Mouse (Mus musculus) splenic B cell, adult 2 months (primary cell): ENCODE results near the gene Spata33.
"Not testable (repeated sequence)": the region's sequence is repeated elsewhere in the genome, so short reads cannot be mapped to it uniquely, and the experiment has no call there.

ENCODE experiments used
- DNase-seq: peaks from one replicate; pipeline ENCODE4 v3.0.0-alpha.2; 2011; ENCODE audit warnings: low read depth, low spot score
- H3K27me3 ChIP-seq: 2 replicates; pipeline ENCODE4 v1.6.1; 2012; ENCODE audit warnings: mild to moderate bottlenecking, low read length, moderate library complexity, mixed read lengths; ENCODE audit not compliant: control insufficient read depth, poor library complexity, insufficient read depth, severe bottlenecking
- H3K36me3 ChIP-seq: 2 replicates; pipeline ENCODE4 v1.6.1; 2012; ENCODE audit warnings: mild to moderate bottlenecking, low read length, moderate library complexity, mixed read lengths; ENCODE audit not compliant: control insufficient read depth, poor library complexity, insufficient read depth, severe bottlenecking

Gene Spata33

GRCm38 (mm10) chr8:123212321-123213117, at the start of gene Spata33, which contains the start of gene Chmp1a:
TSS of gene Spata33 (plus strand) at chr8:123212832.
TSS of gene Chmp1a (minus strand) at chr8:123212763.
- H3K27me3 ChIP-seq, result no peaks in the 10 kb centered on the region
- DNase-seq, result peak; percentile 94
- no peaks in the 10 kb centered on the region; the same call in none of the 2 replicates for H3K36me3 ChIP-seq

GRCm38 (mm10) chr8:123181391-123181790, 31.2 kb upstream of the Spata33 start:
- no peaks in the 10 kb centered on the region for H3K36me3 ChIP-seq
- no peak for DNase-seq
- H3K27me3 ChIP-seq, result no peaks in the 10 kb centered on the region

- H3K36me3 ChIP-seq, result no peaks in the 10 kb centered on the region
- no peak for DNase-seq
- H3K27me3 ChIP-seq, result no peaks in the 10 kb centered on the region
Observed at GRCm38 (mm10) chr8:123185566-123186409, 26.8 kb upstream of the Spata33 start, which contains the start of gene Dpep1. TSS of gene Dpep1 (plus strand) at chr8:123186242.

GRCm38 (mm10) chr8:123188006-123188405, 24.6 kb upstream of the Spata33 start:
- H3K27me3 ChIP-seq, result no peaks in the 10 kb centered on the region
- DNase-seq, result no peak
- no peaks in the 10 kb centered on the region for H3K36me3 ChIP-seq

- Histone ChIP-seq H3K36me3 (no peaks in the 10 kb centered on the region), H3K27me3 (no peaks in the 10 kb centered on the region)
- no peak for DNase-seq
Observed at GRCm38 (mm10) chr8:123188841-123189240, 23.8 kb upstream of the Spata33 start.

- H3K27me3 ChIP-seq, result no peaks in the 10 kb centered on the region
- H3K36me3 ChIP-seq, result no peaks in the 10 kb centered on the region
- DNase-seq, result peak; percentile 32
Observed at GRCm38 (mm10) chr8:123190678-123191077, 22.0 kb upstream of the Spata33 start.

- no peaks in the 10 kb centered on the region for H3K27me3 ChIP-seq
- DNase-seq, result no peak
- no peaks in the 10 kb centered on the region for H3K36me3 ChIP-seq
Observed at GRCm38 (mm10) chr8:123191908-123192307, 20.7 kb upstream of the Spata33 start.

GRCm38 (mm10) chr8:123193771-123194170, 18.9 kb upstream of the Spata33 start:
- Histone ChIP-seq H3K36me3 (no peaks in the 10 kb centered on the region), H3K27me3 (no peaks in the 10 kb centered on the region)
- no peak for DNase-seq

GRCm38 (mm10) chr8:123197016-123197415, 15.6 kb upstream of the Spata33 start:
- not testable (repeated sequence) for DNase-seq, H3K27me3 ChIP-seq

GRCm38 (mm10) chr8:123199864-123200263, 12.8 kb upstream of the Spata33 start:
- H3K36me3 ChIP-seq, result no peaks in the 10 kb centered on the region; the same call in 1 of the 2 replicates
- no peak for DNase-seq
- no peaks in the 10 kb centered on the region for H3K27me3 ChIP-seq

More at GRCm38 (mm10) chr8:123197016-123197415, 15.6 kb upstream of the Spata33 start:
- H3K36me3 ChIP-seq, result not testable (repeated sequence)

- Histone ChIP-seq H3K36me3 (no peaks in the 10 kb centered on the region; the same call in 1 of the 2 replicates), H3K27me3 (no peaks in the 10 kb centered on the region)
- peak; percentile 78 for DNase-seq
Observed at GRCm38 (mm10) chr8:123202288-123202687, 10.3 kb upstream of the Spata33 start.

- no peaks in the 10 kb centered on the region for H3K27me3 ChIP-seq
- DNase-seq, result no peak
Observed at GRCm38 (mm10) chr8:123203571-123203970, 9.1 kb upstream of the Spata33 start.

GRCm38 (mm10) chr8:123211876-123212275, 756 bp upstream of the Spata33 start:
- no peak for DNase-seq
- Histone ChIP-seq H3K36me3 (no peaks in the 10 kb centered on the region; the same call in none of the 2 replicates), H3K27me3 (no peaks in the 10 kb centered on the region)

More at GRCm38 (mm10) chr8:123203571-123203970, 9.1 kb upstream of the Spata33 start:
- H3K36me3 ChIP-seq, result no peaks in the 10 kb centered on the region; the same call in none of the 2 replicates

GRCm38 (mm10) chr8:123213118-123213772, 613 bp downstream of the Spata33 start:
- H3K36me3 ChIP-seq, result no peaks in the 10 kb centered on the region; the same call in 1 of the 2 replicates

More at GRCm38 (mm10) chr8:123213118-123213772, 613 bp downstream of the Spata33 start:
- H3K27me3 ChIP-seq, result no peaks in the 10 kb centered on the region
- DNase-seq, result no peak
